Mouse (Mus musculus) fibroblast of lung, adult 2 months (primary cell): Measurements from ENCODE around the gene Olfr248.
"Not testable (repeated sequence)": the region's sequence is repeated elsewhere in the genome, so short reads cannot be mapped to it uniquely, and the experiment has no call there.

ENCODE experiments used
- DNase-seq: peaks from one replicate; pipeline ENCODE4 v3.0.0-alpha.2; 2011; ENCODE audit warnings: low read depth

Olfr248 gene

DNA sequence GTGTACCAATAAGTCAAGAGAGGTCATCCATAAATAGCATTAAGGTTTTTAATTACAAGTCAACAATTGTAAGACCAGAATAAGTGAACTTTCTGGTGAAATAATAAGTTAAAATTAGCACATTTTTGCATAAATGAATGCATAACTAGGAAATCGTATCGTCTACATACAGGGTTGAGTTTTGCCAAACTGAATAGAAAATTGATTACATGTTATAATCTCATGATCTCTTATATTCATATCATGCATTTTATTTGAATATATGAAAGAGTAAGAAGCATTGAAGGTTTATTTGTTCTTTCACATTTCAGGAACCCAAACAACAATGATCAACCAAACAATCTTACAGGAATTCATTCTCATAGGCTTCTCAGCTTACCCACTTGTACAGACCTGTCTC lies at the start of gene Olfr248:
TSS of gene Olfr248 (plus strand) at position 301 of the 400 bp plus-strand sequence.
- DNase-seq = no peak

DNA sequence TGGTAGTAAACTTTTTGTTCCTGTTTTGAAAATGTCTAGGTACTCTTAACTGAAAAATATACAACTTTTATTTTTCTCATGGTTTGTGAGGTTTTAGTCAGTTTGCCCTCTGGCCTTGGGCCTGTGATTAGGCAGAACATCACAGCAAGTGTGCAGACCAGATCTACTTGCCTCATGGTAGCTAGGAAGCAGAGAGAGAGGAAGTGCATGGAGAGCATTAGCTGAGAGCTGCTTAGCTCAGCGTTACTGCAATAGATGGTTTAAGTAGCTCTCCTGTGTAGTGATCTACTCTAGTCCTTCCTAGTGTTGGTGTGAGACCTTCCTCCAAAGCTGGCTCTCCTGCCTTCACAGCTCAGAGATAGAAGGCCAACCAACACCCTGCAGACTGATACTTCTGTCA lies 37.2 kb upstream of the Olfr248 start:
- DNase-seq = not testable (repeated sequence)

DNA sequence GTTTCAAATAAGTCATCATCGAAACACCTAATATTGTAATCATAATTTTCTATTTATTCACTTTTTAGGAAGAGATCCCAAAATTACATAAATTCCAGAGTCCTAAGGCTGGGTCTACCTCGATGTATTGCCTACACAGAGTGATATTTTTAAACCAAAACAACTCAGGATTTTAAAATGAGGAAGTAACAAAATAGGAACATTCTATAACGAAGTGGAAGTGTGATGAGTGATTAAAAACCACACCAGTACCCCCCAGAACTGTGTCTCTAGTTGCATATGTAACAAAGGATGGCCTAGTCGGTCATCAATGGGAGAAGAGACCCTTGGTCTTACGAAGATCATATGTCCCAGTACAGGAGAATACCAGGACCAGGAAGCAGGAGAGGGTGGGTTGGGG lies 36.2 kb upstream of the Olfr248 start:
- DNase-seq = no peak

DNA sequence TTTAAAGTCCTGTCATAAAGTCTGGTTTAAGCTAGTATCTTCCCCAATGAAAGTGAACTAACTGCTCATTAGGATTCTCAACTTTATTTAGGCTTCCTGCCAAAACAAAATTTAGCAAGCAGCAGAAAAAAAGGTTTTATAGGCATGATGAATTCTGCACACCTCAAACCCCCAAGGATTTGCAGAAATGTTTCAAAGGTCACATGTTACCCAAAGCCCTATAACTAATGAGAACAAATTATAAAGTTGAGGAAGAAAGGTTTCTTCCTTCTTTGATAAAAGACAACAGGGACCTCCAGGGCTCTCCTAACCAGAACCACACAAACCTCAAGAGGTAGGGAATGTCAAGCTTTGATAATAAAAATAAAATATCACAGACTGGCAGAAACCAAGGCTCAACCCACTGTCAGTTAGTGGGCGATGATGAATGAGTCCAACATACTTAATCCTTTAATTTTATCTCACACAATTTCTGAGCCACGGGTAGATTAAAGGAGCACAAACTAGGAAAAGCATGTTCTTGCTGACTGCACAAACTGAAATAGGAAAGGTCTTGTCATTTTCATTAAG lies 25.9 kb upstream of the Olfr248 start, which contains the start of gene Olfr417:
TSS of gene Olfr417 (plus strand) at position 241 of the 570 bp plus-strand sequence.
- DNase-seq = no peak

DNA sequence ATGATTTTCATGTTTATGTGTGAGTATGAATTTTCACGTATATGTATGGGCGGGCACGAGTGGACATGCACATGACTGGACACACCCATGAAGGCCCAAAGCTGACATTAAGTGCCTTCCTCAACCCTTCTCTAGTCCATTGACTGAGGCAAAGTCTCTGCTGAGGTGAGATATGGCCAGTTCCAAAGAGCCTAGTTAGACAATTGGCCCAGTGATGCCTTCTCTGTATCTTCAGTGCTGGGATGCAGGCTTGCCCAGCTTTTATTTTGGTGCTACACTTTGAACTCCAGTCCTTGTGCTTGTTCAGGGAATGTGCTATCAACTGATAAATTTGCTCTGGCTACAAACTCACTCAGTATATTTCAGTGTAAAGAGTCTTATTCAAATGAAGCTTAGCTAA lies 17.0 kb upstream of the Olfr248 start:
- no peak for DNase-seq

DNA sequence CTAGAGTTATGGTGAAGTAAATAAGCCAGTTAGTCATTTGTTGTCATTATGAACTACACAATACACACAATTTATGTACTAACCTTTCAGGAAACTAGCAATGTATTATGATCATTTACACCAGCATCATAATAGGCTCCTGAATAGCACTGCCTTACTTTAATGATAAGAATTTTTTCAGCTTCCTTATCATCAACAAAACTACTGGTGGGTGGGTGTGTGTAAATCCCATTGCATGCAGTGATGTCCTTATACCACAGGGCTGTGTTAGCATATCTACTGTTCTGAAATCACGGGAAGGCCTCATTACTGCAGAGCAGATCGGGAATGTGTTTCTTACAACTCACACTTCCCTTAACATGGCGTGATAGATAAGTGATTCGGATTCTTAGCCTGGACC lies 32.1 kb downstream of the Olfr248 start:
- no peak for DNase-seq

DNA sequence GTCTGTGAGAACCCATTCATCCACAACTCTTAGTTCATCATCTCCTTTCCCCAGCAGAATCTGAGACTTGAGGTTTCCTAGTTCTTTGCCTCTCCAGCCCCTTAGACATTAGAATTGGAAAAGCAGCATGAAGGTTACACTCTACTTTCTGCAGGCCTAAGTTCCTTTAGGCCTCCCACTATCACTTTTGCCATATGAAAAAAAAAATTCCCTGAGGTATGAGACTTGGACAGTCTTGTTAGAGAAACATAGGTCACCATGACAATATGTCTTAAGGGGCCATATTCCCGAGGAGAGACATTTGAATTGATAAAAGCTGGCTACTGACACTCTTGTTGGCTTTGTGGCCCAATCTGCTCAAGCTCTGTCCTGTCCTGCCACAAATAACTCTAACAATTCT lies 32.9 kb downstream of the Olfr248 start, which contains the start of gene Olfr414:
TSS of gene Olfr414 (plus strand) at position 301 of the 400 bp plus-strand sequence.
- no peak for DNase-seq

DNA sequence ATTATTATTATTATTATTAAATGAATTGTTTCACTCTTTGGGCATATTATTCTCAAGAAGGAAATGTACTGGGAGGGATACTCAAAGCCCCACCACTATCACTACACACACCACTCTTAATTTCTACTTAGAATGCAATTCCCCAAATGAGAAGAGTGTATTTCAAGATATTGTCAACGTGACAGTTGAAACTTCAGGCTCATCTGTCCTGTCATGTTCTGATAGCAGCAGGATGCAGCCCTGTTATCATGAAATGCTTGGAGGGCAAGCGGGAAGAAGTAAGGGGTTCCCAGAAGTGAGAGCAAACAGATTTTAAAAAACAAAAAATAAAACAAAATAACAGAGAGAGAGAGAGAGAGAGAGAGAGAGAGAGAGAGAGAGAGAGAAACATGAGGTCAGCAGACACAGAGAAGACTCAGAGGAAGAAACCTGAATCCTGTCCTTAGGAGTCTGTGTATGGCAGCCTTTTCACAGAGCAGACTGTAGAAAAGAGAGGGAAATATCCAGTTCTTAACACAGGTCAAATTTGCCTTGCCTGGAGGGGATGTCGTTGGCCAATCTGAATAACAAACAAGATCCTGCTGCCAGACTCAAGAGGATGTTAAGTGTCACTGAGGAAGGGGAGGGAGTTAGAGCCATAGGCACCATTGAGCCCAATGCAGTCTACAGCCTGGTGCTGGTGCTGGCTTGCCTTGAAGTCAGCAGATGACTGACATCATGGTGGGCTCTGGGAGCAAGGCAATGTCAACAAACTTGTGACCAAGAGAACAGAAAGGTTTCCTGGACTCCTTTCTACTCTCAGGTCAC lies 35.5 kb downstream of the Olfr248 start:
- DNase-seq = no peak

DNA sequence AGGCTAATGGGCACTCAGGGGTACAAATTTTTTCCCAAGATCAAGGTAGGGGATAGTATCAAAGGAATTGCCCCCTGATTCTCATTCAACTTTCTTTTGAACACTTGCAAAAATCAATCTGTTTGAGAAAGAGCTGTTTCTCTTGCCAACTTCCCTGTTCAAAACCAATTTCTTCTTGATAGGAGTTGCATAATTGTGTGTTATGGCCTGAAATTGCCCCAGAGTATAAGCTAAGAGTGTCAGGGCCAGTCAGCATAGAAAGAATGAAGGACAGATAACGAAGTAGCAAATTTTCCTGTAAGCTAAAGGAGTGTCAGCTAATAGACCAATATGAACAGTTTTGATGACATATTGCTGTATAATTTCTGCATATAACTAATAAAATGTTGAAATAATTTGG lies 36.6 kb downstream of the Olfr248 start:
- DNase-seq = no peak

DNA sequence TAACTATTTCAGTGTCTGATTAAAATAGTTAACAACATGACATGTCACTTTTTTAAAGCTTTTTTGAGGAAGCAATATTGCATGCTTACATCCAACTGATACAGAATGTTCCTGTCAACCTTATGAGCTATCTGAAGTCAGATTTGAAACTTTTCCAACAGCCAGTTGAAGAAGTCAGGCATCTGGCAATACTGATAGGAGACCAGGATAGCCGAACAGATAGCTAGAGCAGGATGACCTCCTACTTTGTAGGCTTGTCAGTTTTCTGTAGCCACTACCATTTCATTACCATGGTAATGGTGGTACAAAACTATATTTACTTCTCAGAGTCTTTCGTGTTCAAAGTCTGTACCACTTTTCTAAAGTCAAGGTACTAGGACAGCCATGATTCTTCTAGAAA lies 37.6 kb downstream of the Olfr248 start:
- DNase-seq = no peak

DNA sequence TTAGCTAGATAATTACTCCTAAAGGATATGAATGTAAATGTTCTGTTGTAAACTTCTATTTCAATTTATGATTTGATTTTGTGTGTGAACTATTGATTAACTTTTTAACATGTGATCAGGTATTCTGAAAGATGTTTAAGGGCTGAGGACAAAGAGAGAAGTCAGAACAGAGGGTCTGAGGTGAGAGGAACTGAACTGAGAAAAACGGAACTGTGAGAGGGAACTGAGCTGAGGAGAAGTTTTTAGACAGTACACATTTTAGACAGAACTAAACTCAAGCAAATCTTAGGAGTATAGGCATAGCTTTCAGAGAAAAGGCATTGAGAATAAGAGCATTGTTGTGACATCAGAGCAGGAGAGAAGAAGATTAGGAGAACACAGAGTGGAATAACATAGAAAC lies 43.3 kb downstream of the Olfr248 start:
- DNase-seq = no peak
